Mouse (Mus musculus): Measurements from ENCODE around the gene Rabepk.
"Not testable (repeated sequence)": the region's sequence is repeated elsewhere in the genome, so short reads cannot be mapped to it uniquely, and the experiment has no call there.

Rabepk gene

GRCm38 (mm10) chr2:34804172-34804571, 4.5 kb upstream of the Rabepk start:
- in situ Hi-C loops (cut with MseI, MboI) = no loop called here

DNA sequence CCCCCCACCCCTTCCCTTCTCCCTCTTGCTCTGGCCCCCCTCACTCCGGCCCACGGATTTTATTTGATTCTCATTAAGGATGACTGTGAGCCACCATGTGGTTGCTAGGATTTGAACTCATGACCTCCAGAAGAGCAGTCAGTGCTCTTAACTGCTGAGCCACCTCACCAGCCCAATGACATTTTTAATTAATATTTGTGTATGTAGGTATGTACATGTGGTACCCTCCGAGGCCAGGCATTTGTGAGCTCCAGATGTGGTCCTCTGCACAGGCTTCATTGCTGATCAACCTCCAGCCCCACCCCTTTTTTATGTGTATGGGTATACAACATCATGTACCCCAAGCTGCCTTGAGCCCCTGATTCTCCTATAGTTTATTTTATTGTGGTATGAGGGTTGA, 4.0 kb upstream of the Rabepk start:
- in situ Hi-C loops (cut with MseI, MboI) = no loop called here

DNA sequence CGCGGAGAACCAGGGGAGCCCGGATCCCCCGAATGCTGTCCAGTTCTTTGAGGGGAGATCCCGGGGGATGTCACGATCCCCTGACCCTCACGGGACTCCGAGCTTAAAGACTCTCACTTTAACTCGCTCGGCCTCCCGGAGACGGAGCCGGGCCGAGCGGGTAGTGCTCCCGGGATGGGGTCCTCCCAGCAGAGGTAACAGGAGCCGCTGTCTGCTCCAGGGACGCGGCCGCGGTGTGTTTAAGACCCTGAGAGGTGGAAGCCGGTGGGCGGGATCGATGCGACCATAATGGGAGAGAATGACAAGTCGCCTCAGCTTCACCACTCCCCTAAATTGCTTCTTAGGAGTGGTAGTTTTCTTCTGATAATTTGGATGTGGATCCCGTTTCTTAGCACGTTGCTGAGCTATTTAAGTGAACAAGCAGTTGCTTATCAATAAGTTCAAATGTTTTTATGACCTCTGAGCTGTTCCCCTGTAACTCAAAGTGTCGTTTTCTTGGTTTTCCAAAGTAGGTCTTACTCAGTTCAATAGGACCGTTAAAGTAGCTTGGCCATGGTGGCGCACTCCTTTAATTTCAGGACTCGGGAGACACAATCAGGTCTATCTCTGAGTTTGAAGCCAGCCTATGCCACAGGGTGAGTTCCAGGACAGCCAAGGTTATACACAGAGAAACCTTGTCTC, 3.0 kb upstream of the Rabepk start:
- in situ Hi-C loops (cut with MseI, MboI) = not testable (repeated sequence)

GRCm38 (mm10) chr2:34801516-34802482, 2.1 kb upstream of the Rabepk start:
- in situ Hi-C loops (cut with MseI, MboI) = no loop called here

DNA sequence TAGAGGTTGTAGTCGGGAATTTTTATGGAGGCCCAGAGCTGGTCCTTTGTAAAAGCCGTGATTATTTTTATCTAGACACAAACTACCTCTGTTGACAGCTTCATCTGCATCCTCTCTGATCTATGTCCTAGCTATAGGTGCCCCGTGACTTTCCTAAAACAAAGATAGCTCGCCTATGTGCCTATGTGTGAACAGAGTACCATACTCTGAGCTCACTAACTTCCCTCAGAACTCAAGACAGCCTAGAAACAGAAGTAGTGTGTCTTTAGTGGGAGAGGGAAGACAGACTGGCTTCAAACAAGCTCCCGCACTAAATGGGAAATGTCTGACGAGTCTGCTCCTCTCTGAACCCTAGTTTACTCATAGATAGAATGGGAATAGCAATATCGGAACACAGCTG, 659 bp upstream of the Rabepk start:
- in situ Hi-C loops (cut with MseI, MboI) = no loop called here

DNA sequence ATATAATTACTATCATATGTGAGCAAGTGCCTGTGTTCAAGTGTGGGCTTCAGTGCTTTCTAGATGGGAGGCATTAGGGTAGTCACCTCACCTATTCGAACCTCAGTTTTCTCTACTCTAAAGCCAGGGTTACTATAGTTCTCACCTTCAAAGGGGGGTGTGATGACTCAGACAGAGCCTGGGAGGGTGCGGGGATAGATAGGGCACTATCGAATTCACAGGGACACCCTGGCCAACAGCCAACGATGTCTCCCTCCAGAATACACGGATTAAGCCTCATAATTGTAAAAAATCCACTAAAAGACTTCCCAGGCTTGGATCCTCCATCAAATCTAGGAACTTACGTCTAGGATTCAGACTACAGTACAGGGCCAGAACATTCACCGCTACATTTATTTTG, 4.3 kb downstream of the Rabepk start:
- in situ Hi-C loops (cut with MseI, MboI) = no loop called here

DNA sequence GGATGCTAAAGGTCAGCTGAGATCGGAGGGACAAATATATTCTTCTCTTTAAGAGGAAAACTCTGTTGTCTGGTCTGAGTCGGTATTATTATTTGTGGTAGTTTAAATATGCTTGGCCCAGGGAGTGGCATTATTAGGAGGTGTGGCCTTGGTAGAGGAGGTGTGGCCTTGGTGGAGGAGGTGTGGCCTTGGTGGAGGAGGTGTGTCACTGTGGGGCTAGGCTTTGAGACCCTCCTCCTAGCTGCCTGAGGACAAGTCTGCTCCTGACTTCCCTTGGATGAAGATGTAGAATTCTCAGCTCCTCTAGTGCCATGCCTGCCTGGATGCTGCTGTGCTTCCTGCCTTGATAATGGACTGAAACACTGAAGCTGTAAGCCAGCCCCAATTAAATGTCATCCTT, 5.2 kb downstream of the Rabepk start:
- in situ Hi-C loops (cut with MseI, MboI) = no loop called here

GRCm38 (mm10) chr2:34792543-34792942, 7.2 kb downstream of the Rabepk start:
- in situ Hi-C loops (cut with MseI, MboI) = not testable (repeated sequence)

- in situ Hi-C loops (cut with MseI, MboI) = no loop called here
These were observed 9.4 kb downstream of the Rabepk start for GRCm38 (mm10) chr2:34790282-34790681.

GRCm38 (mm10) chr2:34784085-34784484, 15.6 kb downstream of the Rabepk start:
- in situ Hi-C loops (cut with MseI, MboI) = no loop called here

DNA sequence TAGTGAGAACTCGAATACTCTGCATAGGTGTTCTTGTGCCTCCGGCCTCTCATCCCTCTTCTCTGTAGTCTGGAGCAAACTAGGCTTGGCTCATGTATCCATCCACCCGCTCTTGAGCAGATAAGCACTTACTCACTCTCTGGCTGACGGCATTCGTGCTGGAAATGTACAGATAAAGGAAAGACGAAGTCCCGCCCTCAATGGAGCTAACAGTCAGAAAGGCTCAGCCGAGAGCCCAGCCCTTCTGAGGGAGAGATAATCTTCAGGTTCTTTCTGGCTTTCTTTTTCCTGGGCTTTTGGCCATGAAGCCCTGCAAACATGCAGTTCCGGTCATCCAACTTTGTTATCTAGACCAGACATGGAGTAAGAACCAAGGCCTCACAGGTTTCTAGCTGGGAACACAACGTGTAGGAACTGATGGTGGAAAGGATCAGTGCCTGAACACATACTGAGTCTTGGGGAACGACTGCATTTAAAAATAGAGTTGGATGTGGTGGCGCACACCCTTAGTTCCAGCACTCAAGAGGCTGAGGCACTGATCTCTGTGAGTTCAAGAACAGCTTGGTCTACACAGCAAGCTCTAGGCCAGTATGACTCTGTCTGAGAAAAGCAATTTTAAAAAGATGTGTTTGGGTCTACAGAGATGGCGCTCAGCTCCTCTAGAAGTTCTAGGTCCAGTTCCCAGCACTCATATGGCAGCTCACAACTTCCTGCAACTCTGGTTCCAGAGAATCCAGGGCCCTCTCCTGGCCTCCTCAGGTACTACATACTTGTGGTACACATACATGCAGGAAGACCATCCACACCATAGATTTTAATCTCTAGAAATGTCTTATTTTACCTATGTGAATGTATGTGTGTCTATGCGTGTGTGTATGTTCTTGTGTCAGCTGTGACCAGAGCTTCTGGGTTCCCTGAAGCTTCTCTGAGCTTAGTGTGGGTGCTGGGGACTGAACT, 16.4 kb downstream of the Rabepk start:
- in situ Hi-C loops (cut with MseI, MboI) = no loop called here

DNA sequence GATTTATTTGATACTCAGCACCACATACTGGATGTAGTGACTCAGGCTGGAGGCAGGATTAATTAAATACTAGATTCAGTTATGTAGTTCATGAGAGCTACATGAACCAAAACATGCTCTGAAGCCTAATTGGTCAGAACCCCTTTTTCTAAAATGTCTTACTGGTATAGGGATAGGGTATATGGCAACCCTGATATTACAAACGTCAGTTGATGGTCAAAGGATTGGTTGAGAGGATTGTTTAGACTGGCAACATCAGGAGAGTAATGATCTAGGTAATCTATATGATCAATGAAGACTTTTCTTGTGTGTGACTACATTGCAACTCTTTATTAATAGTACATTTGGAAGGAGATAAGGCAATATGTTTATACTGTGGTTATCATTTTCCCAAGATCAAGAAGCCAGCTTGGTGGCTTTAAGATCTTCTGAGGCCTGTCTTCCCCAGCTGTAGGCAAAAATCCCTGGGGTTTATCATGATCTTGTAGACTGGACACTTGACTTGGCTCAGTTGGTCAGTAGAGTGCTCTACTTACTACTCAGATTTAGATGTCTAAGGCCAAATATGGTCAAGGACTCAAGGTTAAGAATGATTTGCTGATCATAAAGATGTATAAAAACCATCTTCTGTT, 22.4 kb downstream of the Rabepk start:
- in situ Hi-C loops (cut with MseI, MboI) = no loop called here

- in situ Hi-C loops (cut with MseI, MboI) = no loop called here
These were observed 25.2 kb downstream of the Rabepk start for GRCm38 (mm10) chr2:34774493-34774892.

- in situ Hi-C loops (cut with MseI, MboI) = no loop called here
These were observed 26.0 kb downstream of the Rabepk start for GRCm38 (mm10) chr2:34773673-34774072.

- in situ Hi-C loops (cut with MseI, MboI) = no loop called here
These were observed 27.2 kb downstream of the Rabepk start for GRCm38 (mm10) chr2:34772252-34773235.

DNA sequence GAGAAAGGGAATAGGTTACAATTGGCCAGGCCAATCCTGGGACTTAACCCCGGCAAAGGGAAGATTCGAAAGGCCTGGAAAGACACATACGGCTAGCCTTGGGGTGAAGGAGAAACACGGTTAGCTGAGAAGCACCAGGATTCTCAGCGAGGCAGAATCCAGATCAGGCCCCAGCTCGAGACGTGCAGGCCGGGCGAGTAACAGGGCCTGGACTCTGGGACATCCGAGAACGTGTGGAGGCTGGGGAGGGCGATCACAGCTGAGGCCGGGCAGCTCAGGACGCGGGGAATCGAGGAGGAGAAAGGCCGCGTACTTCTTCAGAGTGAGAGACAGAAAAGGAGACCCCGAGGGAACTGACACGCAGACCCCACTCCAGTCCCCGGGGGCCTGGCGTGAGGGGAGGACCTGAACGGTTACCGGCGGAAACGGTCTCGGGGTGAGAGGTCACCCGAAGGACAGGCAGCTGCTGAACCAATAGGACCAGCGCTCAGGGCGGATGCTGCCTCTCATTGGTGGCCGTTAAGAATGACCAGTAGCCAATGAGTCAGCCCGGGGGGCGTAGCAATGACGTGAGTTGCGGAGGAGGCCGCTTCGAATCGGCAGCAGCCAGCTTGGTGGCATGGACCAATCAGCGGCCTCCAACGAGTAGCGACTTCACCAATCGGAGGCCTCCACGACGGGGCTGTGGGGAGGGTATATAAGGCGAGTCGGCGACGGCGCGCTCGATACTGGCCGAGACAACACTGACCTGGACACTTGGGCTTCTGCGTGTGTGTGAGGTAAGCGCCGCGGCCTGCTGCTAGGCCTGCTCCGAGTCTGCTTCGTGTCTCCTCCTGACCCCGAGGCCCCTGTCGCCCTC, 28.1 kb downstream of the Rabepk start, which contains the start of gene Hspa5:
Hspa5 (plus strand) TSS at position 603 of the 859 bp plus-strand sequence.
- in situ Hi-C loops (cut with MseI, MboI) = no loop called here

DNA sequence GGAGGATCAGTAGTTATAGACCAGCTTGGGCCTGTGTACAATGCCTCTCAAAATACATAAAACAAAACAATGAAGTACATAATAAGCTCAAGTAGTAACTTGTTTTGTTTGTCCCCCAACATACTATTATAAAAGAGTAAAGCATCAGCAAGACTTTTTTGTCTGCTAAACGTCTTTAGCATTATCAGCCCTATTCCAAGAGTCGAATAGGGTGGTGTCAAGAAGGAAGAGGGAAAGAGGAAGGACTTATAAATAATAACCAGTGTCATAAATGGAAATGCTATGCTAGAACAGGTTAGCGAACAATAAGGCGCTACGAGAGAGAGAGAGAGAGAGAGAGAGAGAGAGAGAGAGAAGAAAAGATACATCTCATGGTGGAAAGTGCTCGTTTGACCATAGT, 28.8 kb downstream of the Rabepk start:
- in situ Hi-C loops (cut with MseI, MboI) = no loop called here

GRCm38 (mm10) chr2:34770049-34770448, 29.7 kb downstream of the Rabepk start:
- in situ Hi-C loops (cut with MseI, MboI) = no loop called here

DNA sequence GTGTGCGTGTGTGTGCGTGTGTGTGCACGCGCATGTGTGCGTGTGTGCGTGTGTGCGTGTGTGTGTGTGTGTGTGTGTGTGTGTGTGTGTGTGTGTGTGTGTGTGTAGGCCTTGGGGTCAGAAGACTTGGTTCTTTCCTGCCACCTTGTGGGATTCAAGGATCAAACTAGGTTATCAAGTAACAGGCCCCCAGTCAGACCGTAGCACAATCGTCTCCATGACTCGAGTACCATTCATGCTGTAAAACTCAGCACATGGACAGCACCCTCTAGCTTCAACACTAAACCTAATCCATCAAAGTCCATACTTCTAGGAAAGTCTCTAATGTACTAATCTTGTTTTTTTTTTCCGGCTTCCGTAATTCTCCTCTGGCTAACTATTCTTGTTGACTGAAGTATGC, 34.9 kb downstream of the Rabepk start:
- in situ Hi-C loops (cut with MseI, MboI) = no loop called here
